ENCODE assay signal across 16 mouse cellular contexts in the genomic region with DNA sequence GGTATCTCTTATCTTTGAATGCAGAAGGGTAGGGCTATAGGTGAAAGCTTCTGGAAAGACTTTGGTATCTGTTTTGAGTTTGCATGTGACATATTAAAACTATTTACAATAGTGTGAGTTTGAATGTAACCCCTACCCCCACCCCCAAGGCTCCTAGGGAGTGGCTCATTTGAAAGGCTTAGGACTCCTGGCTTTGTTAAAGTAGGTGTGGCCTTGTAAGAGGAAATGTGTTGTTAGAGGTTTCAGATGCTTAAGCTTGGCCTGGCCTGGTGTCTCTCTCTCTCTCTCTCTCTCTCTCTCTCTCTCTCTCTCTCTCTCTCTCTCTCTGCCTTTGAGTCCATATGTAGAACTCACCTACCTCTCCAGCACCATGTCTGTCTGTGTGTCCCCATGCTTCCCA.
"Had no signal": no experiment of that assay in that cellular context is flagged by ENCODE, and none has a peak within 500 bp of the region (broad histone marks: within the 10 kb centered on the region; RNA-seq: fewer than 3 reads in every experiment).

No protein-coding gene starts in this region.

- H3K27ac ChIP-seq: kidney, postnatal 0 days; liver, embryonic 13.5 days; midbrain, embryonic 10.5 days; midbrain, embryonic 13.5 days; neural tube, embryonic 13.5 days; stomach, postnatal 0 days had no signal

- ATAC-seq: midbrain, embryonic 13.5 days; midbrain, embryonic 16.5 days had no signal

- H3K9ac ChIP-seq: liver, embryonic 13.5 days; midbrain, embryonic 13.5 days; neural tube, embryonic 13.5 days had no signal

- H3K4me3 ChIP-seq: liver, embryonic 13.5 days; midbrain, embryonic 10.5 days; midbrain, embryonic 13.5 days; myocyte; neural tube, embryonic 13.5 days had no signal

- H3K36me3 ChIP-seq: liver, embryonic 13.5 days; midbrain, embryonic 10.5 days; midbrain, embryonic 13.5 days; neural tube, embryonic 13.5 days had no signal

- H3K9me3 ChIP-seq: liver, embryonic 13.5 days; midbrain, embryonic 10.5 days; neural tube, embryonic 13.5 days had no signal

- DNase-seq: kidney, adult 2 months; kidney, postnatal 36 days; liver, embryonic 13.5 days; lung, adult 2 months; lung, postnatal 14 days; lung, postnatal 4 days; retina, postnatal 1 day; right cerebral cortex, postnatal 25 days; thymus, postnatal 25 days had no signal
